Mouse (Mus musculus) midbrain, embryonic 14.5 days (tissue): ENCODE data around the gene Cmklr1. TPM values are rescaled to one million over a fixed set of nuclear protein-coding genes. Genes with fewer than 3 reads are reported as not detected.

ENCODE experiments used
- ATAC-seq: fragments of 200-750 bp; cut with Nextera tagmentation; 2 replicates; pipeline ENCODE4 v1.8.0; 2017; ENCODE audit warnings: moderate number of reproducible peaks, moderate library complexity; ENCODE audit not compliant: low FRiP score, low TSS enrichment
- DNase-seq: peaks from one replicate; pipeline ENCODE4 v3.0.0-alpha.2; 2015
- H3K27ac ChIP-seq: fragments of 300-500 bp; sonication (generic); replicated peaks from 2 replicates; pipeline ENCODE4 v1.5.1; 2014; ENCODE audit warnings: mild to moderate bottlenecking, low read depth, low read length, moderate library complexity
- H3K27me3 ChIP-seq: fragments of 300-500 bp; sonication (generic); 2 replicates; pipeline ENCODE4 v1.6.1; 2014; ENCODE audit warnings: low read length, control low read depth, mixed read lengths; ENCODE audit not compliant: control insufficient read depth, insufficient read depth
- H3K36me3 ChIP-seq: fragments of 300-500 bp; sonication (generic); 2 replicates; pipeline ENCODE4 v1.6.1; 2014; ENCODE audit warnings: low read length, control low read depth; ENCODE audit not compliant: control insufficient read depth, insufficient read depth
- H3K4me1 ChIP-seq: fragments of 300-500 bp; sonication (generic); 2 replicates; pipeline ENCODE4 v1.6.1; 2014; ENCODE audit warnings: mild to moderate bottlenecking, antibody characterized with exemption, low read length, control low read depth; ENCODE audit not compliant: control insufficient read depth, insufficient read depth
- H3K4me2 ChIP-seq: fragments of 300-500 bp; sonication (generic); 2 replicates; pipeline ENCODE4 v1.6.1; 2014; ENCODE audit warnings: mild to moderate bottlenecking, low read length, moderate library complexity
- H3K4me3 ChIP-seq: fragments of 300-500 bp; sonication (generic); replicated peaks from 2 replicates; pipeline ENCODE4 v1.5.1; 2014; ENCODE audit warnings: low read depth, low read length
- H3K9ac ChIP-seq: fragments of 300-500 bp; sonication (generic); replicated peaks from 2 replicates; pipeline ENCODE4 v1.6.1; 2014; ENCODE audit warnings: mild to moderate bottlenecking, low read length, moderate library complexity
- H3K9me3 ChIP-seq: fragments of 300-500 bp; sonication (generic); 2 replicates; pipeline ENCODE4 v1.6.1; 2016; ENCODE audit warnings: low read length, control low read depth, mixed read lengths; ENCODE audit not compliant: control insufficient read depth
- WGBS: fragments of 180-500 bp; shearing (Covaris S2); extraction: QIAGEN DNeasy Blood & Tissue Kit; methylation state at CpG from one replicate; pipeline ENCODE4 v1.1.7; 2014; 5-methylcytosine and 5-hydroxymethylcytosine counted together
- polyA plus RNA-seq: library from polyadenylated mRNA; unstranded; fragments of >200 nt; fragmentation: Nextera tagmentation; extraction: Ambion mirVana; gene quantifications from 2 replicates; pipeline ENCODE4 v1.2.1, GENCODE M21; 2014

Cmklr1 gene
- polyA plus RNA-seq, 1 experiment from 2014 or later, result 2.1 TPM

- Histone ChIP-seq H3K4me3 (no peak overlapping the region), H3K27me3 (no peaks in the 10 kb centered on the region), H3K4me2 (no peak overlapping the region), H3K27ac (0 out of 2 replicates have a peak overlapping the region, but pooled peaks have one; percentile 21), H3K36me3 (no peaks in the 10 kb centered on the region), H3K9ac (no peak overlapping the region), H3K9me3 (no peaks in the 10 kb centered on the region), H3K4me1 (0 out of 2 replicates have a peak, but pooled peaks cover 3% of the 10 kb centered on the region)
- 10% methylated on average over 2 of the region's 2 CpGs for WGBS
- ATAC-seq, result no peak
- no peak for DNase-seq
These were observed 27.2 kb downstream of the Cmklr1 start for GRCm38 (mm10) chr5:113623052-113623451.

- Histone ChIP-seq H3K27ac (no peak overlapping the region), H3K27me3 (no peaks in the 10 kb centered on the region), H3K36me3 (no peaks in the 10 kb centered on the region), H3K9me3 (no peaks in the 10 kb centered on the region), H3K4me2 (no peak overlapping the region), H3K4me3 (no peak overlapping the region), H3K4me1 (0 out of 2 replicates have a peak, but pooled peaks cover 3% of the 10 kb centered on the region), H3K9ac (no peak overlapping the region)
- DNase-seq, result no peak
- no peak for ATAC-seq
- 82% methylated on average over 7 of the region's 7 CpGs for WGBS
These were observed 29.2 kb downstream of the Cmklr1 start for GRCm38 (mm10) chr5:113620999-113621398.

- H3K36me3 ChIP-seq, result no peaks in the 10 kb centered on the region
- 0 out of 2 replicates have a peak, but pooled peaks cover 3% of the 10 kb centered on the region for H3K4me1 ChIP-seq
- H3K4me3 ChIP-seq, result no peak overlapping the region
- no peaks in the 10 kb centered on the region for H3K9me3 ChIP-seq
- H3K27ac ChIP-seq, result no peak overlapping the region
- 72% methylated on average over 16 of the region's 16 CpGs for WGBS
- H3K9ac ChIP-seq, result no peak overlapping the region
- ATAC-seq (no peak), DNase-seq (no peak)
- H3K4me2 ChIP-seq, result no peak overlapping the region
- no peaks in the 10 kb centered on the region for H3K27me3 ChIP-seq
These were observed 30.0 kb downstream of the Cmklr1 start for GRCm38 (mm10) chr5:113620130-113620716.

GRCm38 (mm10) chr5:113619151-113619550 is 31.1 kb downstream of the Cmklr1 start:
- no peaks in the 10 kb centered on the region for H3K27me3 ChIP-seq
- H3K4me1 ChIP-seq, result 0 out of 2 replicates have a peak, but pooled peaks cover 3% of the 10 kb centered on the region
- H3K36me3 ChIP-seq, result no peaks in the 10 kb centered on the region
- no peak overlapping the region for H3K4me3 ChIP-seq
- no peak overlapping the region for H3K4me2 ChIP-seq
- 77% methylated on average over 1 of the region's 1 CpGs for WGBS
- no peak overlapping the region for H3K27ac ChIP-seq
- DNase-seq (no peak), ATAC-seq (no peak)
- no peaks in the 10 kb centered on the region for H3K9me3 ChIP-seq
- H3K9ac ChIP-seq, result no peak overlapping the region

- Histone ChIP-seq H3K9me3 (no peaks in the 10 kb centered on the region), H3K9ac (no peak overlapping the region), H3K27ac (no peak overlapping the region), H3K4me3 (no peak overlapping the region), H3K4me2 (no peak overlapping the region), H3K4me1 (0 out of 2 replicates have a peak, but pooled peaks cover 3% of the 10 kb centered on the region), H3K27me3 (no peaks in the 10 kb centered on the region), H3K36me3 (no peaks in the 10 kb centered on the region)
- DNase-seq (no peak), ATAC-seq (no peak)
- WGBS, result 94% methylated on average over 4 of the region's 4 CpGs
These were observed 31.5 kb downstream of the Cmklr1 start for GRCm38 (mm10) chr5:113618716-113619115.

GRCm38 (mm10) chr5:113611771-113612233 is 38.4 kb downstream of the Cmklr1 start:
- H3K4me1 ChIP-seq, result 0 out of 2 replicates have a peak, but pooled peaks cover 6% of the 10 kb centered on the region
- WGBS, result 80% methylated on average over 12 of the region's 12 CpGs
- no peaks in the 10 kb centered on the region for H3K9me3 ChIP-seq
- H3K4me2 ChIP-seq, result no peak overlapping the region
- H3K27me3 ChIP-seq, result no peaks in the 10 kb centered on the region
- H3K36me3 ChIP-seq, result no peaks in the 10 kb centered on the region
- ATAC-seq (no peak), DNase-seq (no peak)
- no peak overlapping the region for H3K9ac ChIP-seq
- H3K4me3 ChIP-seq, result no peak overlapping the region
- no peak overlapping the region for H3K27ac ChIP-seq

- Histone ChIP-seq H3K27me3 (no peaks in the 10 kb centered on the region), H3K4me1 (0 out of 2 replicates have a peak, but pooled peaks cover 6% of the 10 kb centered on the region), H3K9me3 (no peaks in the 10 kb centered on the region), H3K9ac (no peak overlapping the region), H3K36me3 (no peaks in the 10 kb centered on the region), H3K4me2 (no peak overlapping the region), H3K4me3 (no peak overlapping the region), H3K27ac (no peak overlapping the region)
- no peak for DNase-seq
- 86% methylated on average over 6 of the region's 6 CpGs for WGBS
- ATAC-seq, result no peak
These were observed 39.1 kb downstream of the Cmklr1 start for GRCm38 (mm10) chr5:113611131-113611530.

- Histone ChIP-seq H3K36me3 (no peaks in the 10 kb centered on the region), H3K4me2 (no peak overlapping the region), H3K9ac (no peak overlapping the region), H3K27ac (no peak overlapping the region), H3K9me3 (no peaks in the 10 kb centered on the region), H3K4me1 (0 out of 2 replicates have a peak, but pooled peaks cover 6% of the 10 kb centered on the region), H3K27me3 (no peaks in the 10 kb centered on the region), H3K4me3 (no peak overlapping the region)
- DNase-seq (no peak), ATAC-seq (no peak)
- WGBS, result 52% methylated on average over 6 of the region's 6 CpGs
These were observed 39.7 kb downstream of the Cmklr1 start for GRCm38 (mm10) chr5:113610490-113610889.

- Histone ChIP-seq H3K4me2 (no peak overlapping the region), H3K27ac (no peak overlapping the region), H3K4me1 (0 out of 2 replicates have a peak, but pooled peaks cover 6% of the 10 kb centered on the region), H3K4me3 (no peak overlapping the region), H3K9ac (no peak overlapping the region), H3K27me3 (no peaks in the 10 kb centered on the region), H3K9me3 (no peaks in the 10 kb centered on the region), H3K36me3 (no peaks in the 10 kb centered on the region)
- DNase-seq (no peak), ATAC-seq (no peak)
- 67% methylated on average over 5 of the region's 5 CpGs for WGBS
These were observed 40.3 kb downstream of the Cmklr1 start for GRCm38 (mm10) chr5:113609891-113610290.
